Mouse (Mus musculus) MN1 (cell line): ENCODE measurements around the gene Tssk4.

Experiments
- DNase-seq: peaks from one replicate; pipeline ENCODE4 v3.0.0-alpha.2; 2016; ENCODE audit warnings: low spot score

Tssk4 gene

DNA sequence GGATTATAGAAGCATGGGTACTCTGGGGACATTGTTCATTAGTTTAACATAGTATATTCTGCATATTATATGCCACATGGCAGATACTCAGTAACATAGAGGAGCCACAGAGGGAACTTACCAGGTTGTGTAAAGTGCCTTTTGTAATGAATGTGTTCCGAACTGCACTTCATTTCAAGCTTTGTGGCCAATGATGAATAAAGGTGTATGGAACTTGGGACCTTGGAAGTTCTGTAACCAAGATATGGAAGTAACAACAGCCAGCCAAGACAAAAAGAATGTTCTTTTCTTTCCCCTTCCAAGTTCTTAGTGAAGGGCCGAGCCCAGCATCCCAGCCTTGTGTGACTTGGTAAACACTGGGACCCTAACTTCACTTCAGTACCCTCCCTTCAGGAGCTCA is at the start of gene Tssk4:
Gene Tssk4, plus strand, starts transcription at position 301 of the 400 bp plus-strand sequence.
- DNase-seq = no peak

DNA sequence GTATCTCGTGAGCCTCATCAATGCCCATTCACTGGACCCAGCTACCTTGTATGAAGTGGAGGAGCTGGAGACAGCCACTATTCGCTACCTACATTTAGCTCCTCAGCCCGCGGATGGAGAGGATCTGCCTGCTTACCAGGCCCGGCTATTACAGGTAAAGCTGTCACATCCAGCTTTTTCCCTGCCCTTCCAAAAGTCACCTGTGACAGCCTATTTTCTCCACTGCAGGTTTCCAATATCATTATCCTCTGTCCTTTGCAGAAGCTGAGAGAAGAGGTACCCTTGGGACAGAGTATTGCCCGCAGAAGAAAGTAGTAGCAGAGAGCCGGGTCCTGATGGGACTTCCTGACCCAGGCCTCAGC is 46.7 kb upstream of the Tssk4 start, which contains the start of gene Irf9:
Gene Irf9, plus strand, starts transcription at position 301 of the 362 bp plus-strand sequence.
- no peak for DNase-seq

DNA sequence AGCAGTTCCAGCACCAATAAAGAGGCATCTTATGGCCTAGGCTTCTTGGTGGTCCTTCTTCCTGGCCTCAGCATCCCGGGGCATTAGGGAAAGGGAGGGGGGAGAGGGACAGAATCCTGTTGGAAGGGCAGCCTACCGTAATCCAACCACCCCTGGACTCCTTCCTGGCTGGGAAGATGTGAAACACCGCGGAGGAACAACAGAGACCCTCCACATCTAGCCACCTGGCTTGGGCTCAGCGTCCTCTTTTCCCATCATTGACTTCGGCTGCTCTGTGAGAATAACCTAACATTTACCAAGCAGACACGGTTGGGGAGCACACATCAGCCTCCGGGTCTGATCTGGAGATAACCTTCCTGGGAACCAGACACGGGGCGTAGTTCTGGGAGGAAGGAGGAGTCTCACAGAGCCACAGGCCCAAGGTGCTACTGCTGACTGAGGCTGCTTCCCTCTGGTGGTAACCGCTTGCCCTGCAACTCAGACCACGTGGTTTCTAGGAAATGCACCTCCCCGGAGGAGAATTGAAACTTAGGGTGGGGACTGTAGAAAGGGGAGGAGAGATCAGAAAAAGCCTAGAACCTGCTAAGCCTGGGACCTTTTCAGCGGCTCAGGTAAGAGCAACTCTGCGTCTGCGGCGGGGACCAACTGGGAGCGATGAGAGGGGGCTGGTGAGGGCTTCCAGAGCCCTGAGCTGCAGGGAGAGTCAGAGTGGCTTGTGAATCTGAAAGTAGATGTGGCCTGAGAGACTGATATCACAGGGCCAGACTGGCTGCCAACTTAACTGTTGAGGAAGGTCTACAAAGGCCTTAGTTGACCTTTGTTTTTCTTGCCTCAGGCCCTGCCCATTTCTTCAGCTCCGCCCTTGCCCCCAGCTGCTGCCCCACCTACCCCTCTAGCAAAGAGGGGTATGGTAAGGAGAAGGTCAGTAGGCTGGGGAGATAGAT is 46.1 kb upstream of the Tssk4 start:
- peak; percentile 90 for DNase-seq

DNA sequence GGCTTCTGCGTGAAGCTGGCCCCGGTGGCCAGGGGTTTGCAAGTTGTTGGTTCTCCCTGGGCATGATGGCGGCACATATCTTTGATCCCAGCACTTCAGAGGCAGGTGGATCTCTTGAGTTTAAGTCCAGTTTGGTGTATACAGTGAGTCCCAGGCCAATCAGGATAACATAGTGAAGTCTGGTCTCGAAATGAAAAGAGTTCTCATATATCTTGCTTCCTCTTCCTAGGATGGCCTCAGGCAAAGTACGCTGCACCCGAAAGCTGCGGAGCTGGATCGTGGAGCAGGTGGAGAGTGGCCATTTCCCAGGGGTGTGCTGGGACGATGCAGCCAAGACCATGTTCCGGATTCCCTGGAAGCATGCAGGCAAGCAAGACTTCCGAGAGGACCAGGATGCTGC is 45.2 kb upstream of the Tssk4 start:
- DNase-seq = no peak

DNA sequence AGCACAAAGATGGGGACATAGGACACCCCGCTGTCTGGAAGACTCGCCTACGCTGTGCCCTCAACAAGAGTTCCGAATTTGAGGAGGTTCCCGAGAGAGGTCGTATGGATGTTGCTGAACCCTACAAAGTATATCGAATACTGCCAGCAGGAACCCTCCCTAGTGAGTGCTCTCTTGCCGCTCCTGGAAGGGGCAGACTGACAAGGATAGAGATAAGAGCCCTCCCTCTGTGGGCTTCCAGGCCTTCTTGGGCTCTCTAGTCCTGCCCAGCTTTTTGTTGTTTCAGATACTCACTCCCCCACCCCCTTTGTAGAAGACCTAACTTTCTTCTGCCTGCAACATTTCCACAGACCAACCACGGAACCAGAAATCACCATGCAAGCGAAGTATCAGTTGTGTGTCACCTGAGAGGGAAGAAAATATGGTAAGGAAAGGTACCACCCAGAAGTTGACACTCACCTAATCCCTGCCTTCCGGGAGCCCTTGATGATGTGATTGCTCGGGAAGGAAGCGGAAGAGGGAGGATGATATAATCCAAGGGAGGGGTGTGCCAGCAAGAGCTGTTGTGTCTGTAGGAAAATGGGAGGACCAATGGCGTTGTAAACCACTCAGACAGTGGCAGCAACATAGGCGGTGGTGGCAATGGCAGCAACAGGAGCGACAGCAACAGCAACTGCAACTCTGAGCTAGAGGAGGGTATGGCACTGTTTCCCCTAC is 44.1 kb upstream of the Tssk4 start:
- DNase-seq = no peak

DNA sequence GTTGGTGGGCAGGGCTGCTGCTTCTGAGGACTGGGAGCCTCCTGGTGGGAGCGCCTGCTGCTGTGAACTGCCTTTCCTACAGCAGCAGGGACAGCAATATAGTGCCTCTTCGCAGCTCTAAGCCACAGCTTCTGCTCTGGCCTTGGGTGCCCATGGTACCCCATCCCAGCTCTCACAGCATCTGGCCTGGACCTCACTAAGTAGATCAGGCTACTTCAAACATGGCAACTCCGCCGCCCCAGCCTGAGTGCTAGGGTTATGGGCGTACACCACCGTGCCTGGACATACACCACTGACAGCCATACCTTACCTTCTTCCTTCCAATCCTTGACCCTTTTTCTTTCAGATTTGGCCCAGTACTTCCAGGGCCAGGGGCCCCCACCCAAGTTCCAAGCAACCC is 41.6 kb upstream of the Tssk4 start:
- no peak for DNase-seq

DNA sequence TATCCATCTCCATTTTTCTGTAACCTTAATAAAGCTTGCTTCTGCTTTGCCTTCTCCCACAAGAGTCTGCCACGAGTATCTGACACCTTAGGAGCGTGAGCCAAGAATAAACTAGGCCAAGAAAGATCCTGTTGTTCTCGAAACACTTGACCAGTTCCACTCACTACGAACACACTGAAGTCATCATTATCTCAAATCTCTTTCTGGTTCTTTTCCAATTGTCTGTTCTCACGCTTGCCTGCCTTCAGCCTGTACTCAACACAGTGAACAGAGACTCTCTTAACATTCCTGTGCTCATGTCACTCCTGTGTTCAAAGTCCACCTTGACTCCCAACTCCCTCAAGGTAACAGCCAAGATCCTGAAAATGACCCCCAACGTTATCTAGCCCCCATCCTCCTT is 36.6 kb upstream of the Tssk4 start:
- DNase-seq = no peak

DNA sequence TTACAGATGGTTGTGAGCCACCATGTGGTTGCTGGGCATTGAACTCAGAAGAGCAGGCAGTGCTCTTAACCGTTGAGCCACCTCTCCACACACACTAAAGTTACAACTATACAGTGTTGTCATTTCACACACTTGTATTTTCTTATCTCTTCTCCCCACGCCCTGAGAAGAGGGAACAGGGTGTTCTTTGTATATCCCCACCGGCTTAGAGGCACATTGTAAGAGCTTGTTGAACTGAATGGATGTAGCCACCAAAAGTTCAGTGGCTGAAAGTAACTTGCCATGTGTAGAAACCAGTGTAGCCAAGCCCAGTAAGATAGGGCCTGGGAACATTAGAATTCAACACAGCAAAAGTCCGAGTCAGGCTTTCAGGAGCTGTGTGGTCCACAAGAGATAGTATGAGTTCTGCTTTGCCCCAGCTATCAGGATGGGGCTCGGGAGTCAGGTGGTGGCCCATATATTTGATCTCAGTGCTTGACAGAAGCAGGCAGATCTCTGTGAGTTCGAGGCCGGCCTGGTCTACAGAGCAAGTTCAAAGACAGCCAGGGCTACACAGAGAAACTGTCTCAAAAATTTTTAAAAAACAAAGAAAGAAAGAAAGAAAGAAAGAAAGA is 35.3 kb upstream of the Tssk4 start:
- no peak for DNase-seq

DNA sequence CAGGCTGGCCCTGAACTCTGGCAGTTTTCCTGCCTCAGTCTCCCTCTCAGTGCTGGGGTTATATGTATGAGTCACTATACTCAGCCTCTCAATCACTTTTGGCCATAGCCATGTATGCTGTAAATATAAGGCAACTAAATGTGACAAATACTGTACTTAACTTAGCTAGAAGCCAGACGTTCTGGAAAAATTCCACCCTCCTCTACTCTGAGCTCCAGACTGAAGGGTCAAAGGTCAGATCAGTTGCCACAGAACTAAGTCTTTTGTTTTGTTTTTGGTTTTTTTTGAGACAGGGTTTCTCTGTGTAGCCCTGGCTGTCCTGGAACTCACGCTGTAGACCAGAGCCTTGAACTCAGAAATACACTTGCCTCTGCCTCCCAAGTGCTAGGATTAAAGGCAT is 34.1 kb upstream of the Tssk4 start:
- DNase-seq = no peak

DNA sequence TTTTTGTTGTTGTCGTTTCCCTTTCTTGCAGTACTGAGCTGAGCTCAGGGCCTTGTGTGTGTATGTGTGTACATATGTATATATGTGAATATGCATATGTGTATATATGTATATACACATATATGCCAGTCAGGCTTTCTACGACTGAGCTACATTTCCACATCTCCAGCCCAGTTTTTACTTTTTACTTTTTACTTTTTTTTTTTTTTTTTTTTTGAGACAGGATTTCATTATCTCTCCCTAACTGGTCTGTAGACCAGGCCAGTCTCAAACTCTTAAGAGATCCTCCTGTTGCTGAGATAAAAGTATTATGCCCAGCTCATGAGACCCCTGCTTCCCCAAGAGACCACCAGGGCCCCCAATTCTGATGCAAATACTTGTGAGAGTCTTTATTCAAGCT is 33.1 kb upstream of the Tssk4 start:
- DNase-seq = no peak

DNA sequence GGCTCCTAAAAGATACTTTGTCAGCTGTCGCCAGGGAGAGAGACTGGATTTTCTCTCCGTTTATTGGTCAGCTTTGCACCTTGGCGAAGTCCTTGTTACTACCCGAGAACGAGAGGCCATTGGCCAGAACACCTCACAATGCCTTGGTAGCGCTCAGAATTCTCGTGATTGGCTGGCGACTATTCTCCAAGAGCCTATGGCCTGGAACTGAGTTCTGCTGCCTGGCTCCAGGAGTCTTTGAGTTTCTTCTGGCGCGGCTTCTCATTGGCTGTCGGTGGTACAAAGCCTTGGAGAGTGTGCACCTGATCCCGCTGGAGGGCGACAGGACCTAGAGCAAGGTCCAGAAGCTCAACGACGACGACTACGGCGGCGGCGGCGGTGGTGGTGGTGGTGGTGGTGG is 32.2 kb upstream of the Tssk4 start, which contains the start of gene Rec8:
Gene Rec8, plus strand, starts transcription at position 216 of the 400 bp plus-strand sequence.
- peak; percentile 96 for DNase-seq

DNA sequence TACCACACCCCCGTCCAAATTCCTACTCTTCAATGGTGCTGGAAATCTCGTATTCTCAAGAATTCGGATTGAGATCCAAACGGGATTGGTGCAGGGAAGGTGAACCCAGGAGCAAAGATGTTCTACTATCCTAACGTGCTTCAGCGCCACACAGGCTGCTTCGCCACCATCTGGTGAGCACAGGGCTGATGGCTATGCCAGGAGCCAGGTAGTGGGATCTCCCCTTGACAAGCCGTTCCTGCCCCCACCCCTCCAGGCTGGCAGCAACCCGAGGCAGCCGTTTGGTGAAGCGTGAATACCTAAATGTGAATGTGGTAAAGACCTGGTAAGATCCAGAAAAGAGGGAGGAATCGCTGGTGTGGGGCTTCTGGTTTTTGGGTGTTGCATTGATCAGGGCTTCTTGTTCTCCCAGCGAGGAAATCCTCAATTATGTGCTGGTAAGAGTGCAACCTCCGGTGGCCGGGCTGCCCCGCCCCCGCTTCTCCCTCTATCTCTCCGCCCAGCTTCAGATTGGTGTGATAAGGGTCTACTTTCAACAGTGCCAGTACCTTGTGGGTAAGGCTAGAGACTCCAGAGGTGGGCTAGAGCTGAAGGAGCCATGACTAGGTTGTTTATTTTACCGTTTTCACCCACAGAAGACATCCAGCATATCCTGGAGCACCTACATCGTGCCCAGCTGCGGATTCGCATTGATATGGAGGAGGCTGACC is 31.3 kb upstream of the Tssk4 start:
- no peak for DNase-seq

DNA sequence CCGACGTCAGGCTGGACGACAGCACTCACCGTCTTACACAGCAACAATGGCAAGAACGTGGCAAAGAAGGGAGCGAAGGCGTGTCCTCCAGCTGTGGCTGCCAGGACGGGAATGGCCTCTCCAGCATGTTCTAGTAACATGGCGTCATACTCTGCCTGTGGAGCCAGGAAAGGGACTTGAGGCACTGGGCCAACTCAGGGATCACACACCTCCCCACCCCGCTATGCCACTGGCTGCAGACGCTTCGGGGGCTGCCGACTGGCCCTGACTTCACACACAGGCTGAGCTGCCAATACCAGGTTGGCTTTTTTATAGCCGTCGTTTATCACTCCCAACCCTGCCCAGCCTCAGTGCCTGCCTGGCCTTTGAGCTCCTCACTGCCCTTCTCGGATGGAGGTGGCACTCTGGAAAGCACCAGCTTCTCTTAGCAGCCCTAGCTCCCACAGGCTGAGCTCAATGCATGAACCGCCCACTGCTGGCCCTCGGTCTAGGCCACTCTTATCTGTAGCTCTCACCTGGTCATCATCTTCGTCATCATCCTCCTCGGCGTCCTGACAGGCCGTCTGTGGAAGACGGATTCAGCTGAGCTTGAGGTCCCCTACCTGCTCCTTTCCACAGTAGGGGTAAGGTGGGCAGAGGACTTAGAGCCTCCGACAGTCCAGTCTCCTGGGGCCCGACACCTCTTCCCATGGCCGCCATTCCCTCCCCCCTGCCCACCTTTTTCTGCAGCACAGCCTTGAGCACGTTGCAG is 21.7 kb upstream of the Tssk4 start:
- DNase-seq = no peak

DNA sequence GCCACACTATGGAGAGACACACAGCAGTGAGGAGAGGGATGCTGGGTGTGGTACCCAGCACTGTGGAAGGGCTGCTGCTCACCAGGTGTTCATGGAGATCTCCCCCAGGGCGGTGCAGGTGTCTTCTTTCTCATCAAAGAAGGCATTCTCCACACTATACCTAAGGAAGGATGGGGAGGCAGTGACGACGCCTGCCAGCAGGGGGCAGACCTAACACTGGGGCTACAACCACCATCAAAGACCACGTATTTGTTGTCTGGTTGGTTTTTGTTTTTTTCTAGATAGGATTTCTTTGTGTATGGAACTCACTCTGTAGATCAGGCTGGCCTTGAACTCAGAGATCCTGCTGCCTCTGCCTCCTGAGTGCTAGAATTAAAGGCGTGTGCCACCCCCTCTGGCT is 20.7 kb upstream of the Tssk4 start:
- DNase-seq = peak; percentile 60

DNA sequence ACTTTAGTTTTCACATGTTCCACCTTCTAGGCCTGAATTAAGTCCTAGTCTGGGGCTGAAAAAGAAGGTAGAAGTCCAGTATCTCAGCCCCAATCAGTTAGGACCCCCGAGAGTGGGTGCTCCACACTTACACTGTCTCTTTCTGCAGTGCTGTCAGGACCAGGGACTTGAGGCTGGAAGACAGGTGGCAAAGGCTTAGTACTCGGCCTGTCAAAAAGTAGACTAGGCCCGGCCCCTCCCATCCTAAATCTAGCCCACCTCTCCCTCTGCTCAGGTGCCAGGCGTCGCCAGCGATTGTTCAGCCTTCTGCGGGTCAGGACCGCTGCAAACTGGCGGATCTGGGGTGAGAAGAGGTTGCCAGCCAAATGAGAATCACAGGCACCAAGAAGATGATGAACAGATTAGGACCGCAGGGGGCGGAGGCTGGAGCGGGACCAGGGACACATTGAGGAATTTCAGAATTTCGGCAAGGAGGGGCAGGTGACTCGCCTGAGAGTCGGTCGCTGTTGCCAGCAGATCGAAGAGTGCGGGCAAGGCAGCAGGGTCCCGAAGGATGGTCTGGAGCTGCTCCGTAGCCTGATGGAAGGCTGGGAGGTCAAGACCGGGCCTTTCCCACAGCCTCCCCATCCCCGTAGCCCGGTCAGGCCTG is 15.0 kb upstream of the Tssk4 start:
- peak; percentile 54 for DNase-seq

DNA sequence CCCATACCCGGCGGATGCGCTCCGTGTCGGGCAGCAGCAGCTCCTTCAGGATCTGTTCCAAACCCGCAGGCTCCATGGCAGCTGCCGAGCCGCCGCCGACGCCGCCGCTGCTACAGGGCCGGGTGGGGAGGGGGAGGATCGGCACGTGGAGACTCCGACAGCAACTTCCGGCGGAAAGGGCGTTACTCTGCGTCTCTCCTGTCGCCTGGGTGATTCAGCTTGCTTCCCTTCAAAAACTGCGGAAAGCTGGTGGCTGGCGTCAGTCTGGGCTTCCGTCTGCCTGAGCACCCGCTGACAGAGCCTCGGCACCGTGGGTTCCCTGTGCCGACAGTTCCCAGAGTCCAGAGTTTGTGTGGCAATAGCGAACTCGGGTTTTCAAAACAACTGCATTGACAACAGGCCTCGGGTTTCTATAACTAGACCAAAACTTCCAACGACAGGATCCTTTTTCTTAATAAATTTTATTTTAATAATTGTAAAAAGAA is 14.4 kb upstream of the Tssk4 start, which contains the start of gene Ipo4:
Gene Ipo4, minus strand, starts transcription at position 435 of the 485 bp plus-strand sequence.
- peak; percentile 89 for DNase-seq

DNA sequence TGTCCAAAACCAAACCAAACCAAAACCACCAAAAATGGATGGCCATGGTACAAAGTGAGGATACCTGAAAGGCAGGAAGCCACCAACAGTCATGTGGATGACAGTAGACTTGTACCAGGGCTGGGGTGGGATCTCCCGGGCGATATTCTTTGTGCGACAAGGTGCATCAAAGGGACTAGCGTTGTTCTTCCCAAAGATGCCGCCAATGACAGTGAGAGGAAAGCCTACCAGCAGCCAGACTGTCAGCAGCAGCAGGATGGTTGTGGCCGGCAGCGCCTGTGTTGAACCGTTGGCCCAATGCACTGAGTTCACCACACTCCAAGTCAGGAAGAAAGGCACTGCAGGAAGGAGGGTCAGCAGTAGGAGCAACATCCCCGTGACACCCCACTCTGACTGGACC is 12.2 kb upstream of the Tssk4 start, which contains the start of gene Gm49378:
Gene Gm49378, minus strand, starts transcription at position 101 of the 400 bp plus-strand sequence.
- DNase-seq = no peak

DNA sequence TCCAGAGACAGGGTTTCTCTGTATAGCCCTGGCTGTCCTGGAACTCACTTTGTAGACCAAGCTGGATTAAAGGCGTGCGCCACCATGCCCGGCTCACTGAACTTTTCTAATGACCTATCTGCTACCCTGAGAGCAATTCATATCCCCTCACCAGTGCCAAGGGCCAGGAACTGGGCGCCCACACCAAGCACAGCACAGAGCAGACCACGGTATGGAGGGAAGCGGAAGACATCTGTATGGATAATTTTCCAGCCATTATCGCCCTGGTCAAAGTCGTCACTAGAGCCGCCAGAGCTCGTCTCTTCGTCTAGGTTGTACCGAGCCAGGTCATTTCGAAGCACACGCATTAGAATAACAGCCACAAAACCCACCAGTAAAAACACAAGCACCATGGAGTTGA is 9.2 kb upstream of the Tssk4 start:
- no peak for DNase-seq

DNA sequence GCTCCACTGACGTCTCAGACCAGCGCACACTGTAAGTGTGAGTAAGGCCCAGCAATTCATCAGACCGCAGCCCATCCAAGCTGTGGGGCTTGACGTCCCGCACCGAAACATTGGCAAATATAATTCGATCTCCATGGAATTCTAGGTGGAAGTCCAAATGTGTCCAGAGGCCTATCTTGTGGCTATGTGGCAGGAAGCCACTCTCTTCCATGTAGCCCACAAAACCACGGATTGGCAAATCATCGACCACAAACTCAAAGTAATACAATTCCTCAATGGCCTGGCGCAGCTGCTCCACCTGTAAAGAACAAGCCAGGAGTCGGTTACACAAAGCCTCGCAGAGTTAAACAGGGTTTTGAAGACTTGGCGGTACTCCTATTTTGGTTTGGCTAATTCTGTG is 8.7 kb upstream of the Tssk4 start:
- no peak for DNase-seq

DNA sequence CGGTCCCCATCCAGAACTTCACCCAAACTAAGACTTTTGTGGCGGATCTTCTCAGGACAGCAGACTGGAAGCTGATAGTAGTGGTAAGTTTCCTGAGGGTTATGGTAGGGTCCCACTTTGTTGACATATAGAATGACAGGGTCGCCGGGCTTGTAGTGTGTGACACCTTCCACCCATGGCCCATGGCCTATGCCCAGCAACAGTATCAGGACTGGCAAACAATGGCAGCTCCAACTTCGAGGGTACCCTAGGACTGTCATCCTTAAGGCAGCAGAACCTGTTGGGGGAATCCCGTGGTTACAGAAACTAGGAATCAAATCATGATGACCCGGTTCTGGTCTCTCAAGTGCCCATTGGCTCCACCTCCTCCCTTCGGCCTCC is 7.3 kb upstream of the Tssk4 start:
- DNase-seq = no peak
